Comparison of ENCODE assay signal across 9 mouse cellular contexts in the genomic region with DNA sequence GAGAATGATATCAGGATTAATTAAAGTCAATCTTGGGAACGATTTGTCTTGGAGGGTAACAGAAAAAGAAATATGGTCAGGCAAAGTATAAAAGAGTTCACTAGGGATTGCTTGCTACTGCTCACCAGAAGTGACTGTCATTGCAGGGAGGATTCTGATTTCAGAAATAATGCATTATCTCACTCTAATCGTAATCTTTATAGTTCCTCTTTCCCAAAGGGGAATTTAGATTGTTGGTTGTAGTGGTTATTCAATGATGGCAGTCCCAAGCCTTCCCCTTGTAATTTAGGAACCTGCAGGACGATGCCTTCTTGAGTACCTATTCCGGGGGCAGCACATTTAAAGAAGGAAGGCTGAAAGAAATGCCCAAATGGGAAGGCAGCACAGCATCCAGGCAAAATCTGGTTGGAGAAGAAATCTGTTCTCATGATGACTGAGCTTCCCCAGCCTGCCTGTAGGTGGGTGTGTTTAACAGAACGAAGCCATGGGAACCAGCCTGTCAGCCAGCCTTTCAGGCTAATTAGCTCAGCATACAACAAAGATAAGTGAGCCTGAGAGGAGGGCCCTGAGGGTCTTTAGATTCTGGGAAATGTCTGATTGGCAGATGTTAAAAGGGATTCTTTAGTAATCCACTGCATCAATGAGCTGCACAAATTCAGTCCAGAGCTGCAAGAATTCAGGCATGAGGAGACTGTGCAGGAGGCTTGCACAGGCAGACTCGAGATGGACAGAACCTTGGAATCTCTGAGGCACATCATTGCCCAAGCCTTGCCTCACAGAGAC. TPM values are rescaled to one million over a fixed set of nuclear protein-coding genes. Genes with fewer than 3 reads are reported as not detected.
A peak's percentile ranks its signal among the peaks of the same experiment; 100 is the strongest.
DNase-seq lines count a peak whose midpoint lies in the region; ATAC-seq lines count a peak whose summit lies in the region.
"Had no signal": no experiment of that assay in that cellular context is flagged by ENCODE, and none has a peak within 500 bp of the region (broad histone marks: within the 10 kb centered on the region; RNA-seq: fewer than 3 reads in every experiment).

A gene (plus strand): TSS at position 451 of the 783 bp plus-strand sequence.

- peak within 1 kb of the TSS; percentile 81 for H3K27ac ChIP-seq in embryonic facial prominence, embryonic 14.5 days (replicated peaks; ENCODE audit: low read depth, low read length)
- no peak within 1 kb of the TSS for H3K27ac ChIP-seq in lung, embryonic 15.5 days

- no peaks in the 10 kb centered on the region for H3K36me3 ChIP-seq in embryonic facial prominence, embryonic 14.5 days (ENCODE audit: control insufficient read depth, insufficient read depth, low read length)
- no peaks in the 10 kb centered on the region for H3K36me3 ChIP-seq in lung, embryonic 15.5 days

- peak; percentile 20 to 30 for DNase-seq in urinary bladder, postnatal 36 days (ENCODE audit: low spot score in 2 of 2)
- DNase-seq in urinary bladder, adult 2 months (ENCODE audit: low spot score), result no peak
- DNase-seq in embryonic facial prominence, embryonic 14.5 days (ENCODE audit: low spot score), result peak; percentile 94
- DNase-seq in heart, postnatal 10 days, result peak; percentile 39 to 59
- peak; percentile 77 to 91 for DNase-seq in layer of hippocampus, adult 18-20 months (ENCODE audit: low spot score in 2 of 2)
- DNase-seq in retina, postnatal 1 day, result peak; percentile 90
- DNase-seq in urinary bladder, postnatal 4 days (ENCODE audit: low spot score in 2 of 2), result no peak

- peaks cover 21% of the 10 kb centered on the region for H3K4me1 ChIP-seq in embryonic facial prominence, embryonic 14.5 days (ENCODE audit: control insufficient read depth, insufficient read depth, low read length)
- 0 out of 2 replicates have a peak, but pooled peaks cover 6% of the 10 kb centered on the region for H3K4me1 ChIP-seq in lung, embryonic 15.5 days

- peak within 1 kb of the TSS; percentile 50 for H3K4me2 ChIP-seq in embryonic facial prominence, embryonic 14.5 days (ENCODE audit: low read depth, low read length)
- H3K4me2 ChIP-seq in lung, embryonic 15.5 days, result peak within 1 kb of the TSS; percentile 33; the same call in 1 of the 2 replicates

- ATAC-seq in embryonic facial prominence, embryonic 14.5 days (ENCODE audit: low read depth), result peak; percentile 95
- ATAC-seq in lung, embryonic 15.5 days (ENCODE audit: borderline replicate concordance, extremely low read depth, low FRiP score, low TSS enrichment), result peak; percentile 88; the same call in 1 of the 2 replicates

- intact Hi-C loops in heart, postnatal 10 days (cut with DNase I), result loop anchor here (5.0 kb wide), 1 partner anchor 120 kb away; no protein-coding TSS in a partner anchor

- H3K9me3 ChIP-seq in embryonic facial prominence, embryonic 14.5 days (ENCODE audit: control insufficient read depth, low read length), result no peaks in the 10 kb centered on the region
- no peaks in the 10 kb centered on the region for H3K9me3 ChIP-seq in lung, embryonic 15.5 days

- WGBS in embryonic facial prominence, embryonic 14.5 days, result 22% methylated on average over 6 of the region's 6 CpGs
- WGBS in lung, embryonic 15.5 days, result 28% methylated on average over 6 of the region's 6 CpGs

- peak within 1 kb of the TSS; percentile 27 for H3K4me3 ChIP-seq in embryonic facial prominence, embryonic 14.5 days (ENCODE audit: low read depth, low read length)
- no peak within 1 kb of the TSS for H3K4me3 ChIP-seq in lung, embryonic 15.5 days
- H3K4me3 ChIP-seq: erythroblast, embryonic 14.5 days had no signal

- peak within 1 kb of the TSS; percentile 40; the same call in 1 of the 2 replicates for H3K9ac ChIP-seq in embryonic facial prominence, embryonic 14.5 days (ENCODE audit: low read depth, low read length)
- H3K9ac ChIP-seq in lung, embryonic 15.5 days, result no peak within 1 kb of the TSS

- no peaks in the 10 kb centered on the region for H3K27me3 ChIP-seq in embryonic facial prominence, embryonic 14.5 days (replicated peaks; ENCODE audit: control insufficient read depth, insufficient read depth, low read length)
- H3K27me3 ChIP-seq in lung, embryonic 15.5 days, result no peaks in the 10 kb centered on the region

RNA-seq across cellular contexts. Expression of the gene that starts here (rescaled TPM):
- polyA plus RNA-seq in urinary bladder, adult 2 months (2012; rRNA removed), result 1.6 and 1.8 TPM in 2 replicates
- 9.3 and 11.8 TPM in 2 replicates for polyA plus RNA-seq in embryonic facial prominence, embryonic 14.5 days (2014; fragmentation: Nextera tagmentation; extraction: Ambion mirVana)
- total RNA-seq in heart, postnatal 10 days (2021), result 1 to 10 TPM; 5.3 to 6.0 TPM
- 10 to 100 TPM; 70.2 to 70.6 TPM for total RNA-seq in layer of hippocampus, adult 18-20 months (2021)
- 0.52 and 1.1 TPM in 2 replicates for polyA plus RNA-seq in lung, embryonic 15.5 days (2015; fragmentation: Nextera tagmentation; extraction: Ambion mirVana)
- polyA plus RNA-seq: erythroblast, embryonic 14.5 days had no signal

Comparison
In these comparisons a context has a peak if more than half of its experiments do, and no peak if none do; other contexts are left out.
1. RNA of the gene that starts here (total RNA-seq): 70.2 to 70.6 TPM in layer of hippocampus, adult 18-20 months; 5.3 to 6.0 TPM in heart, postnatal 10 days; every median in the first group is over 10 times any median in the second.
2. DNase-seq: peak in urinary bladder, postnatal 36 days (2 of 2), embryonic facial prominence, embryonic 14.5 days (single experiment), heart, postnatal 10 days (2 of 2), layer of hippocampus, adult 18-20 months (2 of 2) and retina, postnatal 1 day (single experiment); none in urinary bladder, adult 2 months (single experiment) and urinary bladder, postnatal 4 days (0 of 2).